Mouse (Mus musculus) forebrain, embryonic 15.5 days (tissue): ENCODE results near the gene Psme1. TPM values are rescaled to one million over a fixed set of nuclear protein-coding genes. Genes with fewer than 3 reads are reported as not detected.

Source experiments
- ATAC-seq: fragments of 200-750 bp; cut with Nextera tagmentation; replicated peaks from 2 replicates; pipeline ENCODE4 v1.8.0; 2017; ENCODE audit warnings: mild to moderate bottlenecking, moderate TSS enrichment, moderate library complexity
- H3K27ac ChIP-seq: fragments of 300-500 bp; sonication (generic); replicated peaks from 2 replicates; pipeline ENCODE4 v1.5.1; 2015; ENCODE audit warnings: mild to moderate bottlenecking, inconsistent platforms
- H3K27me3 ChIP-seq: fragments of 300-500 bp; sonication (generic); 2 replicates; pipeline ENCODE4 v1.6.1; 2015; ENCODE audit warnings: inconsistent platforms
- H3K36me3 ChIP-seq: fragments of 300-500 bp; sonication (generic); 2 replicates; pipeline ENCODE4 v1.6.1; 2015; ENCODE audit warnings: mild to moderate bottlenecking, inconsistent platforms
- H3K4me1 ChIP-seq: fragments of 300-500 bp; sonication (generic); 2 replicates; pipeline ENCODE4 v1.6.1; 2015; ENCODE audit warnings: inconsistent platforms
- H3K4me2 ChIP-seq: fragments of 300-500 bp; sonication (generic); replicated peaks from 2 replicates; pipeline ENCODE4 v1.6.1; 2015; ENCODE audit warnings: mild to moderate bottlenecking, inconsistent platforms
- H3K4me3 ChIP-seq: fragments of 300-500 bp; sonication (generic); 2 replicates; pipeline ENCODE4 v1.5.1; 2015; ENCODE audit warnings: mild to moderate bottlenecking, inconsistent platforms
- H3K9ac ChIP-seq: fragments of 300-500 bp; sonication (generic); replicated peaks from 2 replicates; pipeline ENCODE4 v1.6.1; 2015; ENCODE audit warnings: mild to moderate bottlenecking, inconsistent platforms
- H3K9me3 ChIP-seq: fragments of 300-500 bp; sonication (generic); 2 replicates; pipeline ENCODE4 v1.6.1; 2016; ENCODE audit warnings: inconsistent platforms
- WGBS: fragments of 180-500 bp; shearing (Covaris S2); methylation state at CpG from one replicate; pipeline ENCODE4 v1.1.7; 2015; ENCODE audit warnings: mixed read lengths; 5-methylcytosine and 5-hydroxymethylcytosine counted together
- polyA plus RNA-seq: library from polyadenylated mRNA; unstranded; fragments of >200 nt; fragmentation: Nextera tagmentation; extraction: Ambion mirVana; gene quantifications from 2 replicates; pipeline ENCODE4 v1.2.1, GENCODE M21; 2015

Gene Psme1
- polyA plus RNA-seq, result 187 and 189 TPM in 2 replicates

DNA sequence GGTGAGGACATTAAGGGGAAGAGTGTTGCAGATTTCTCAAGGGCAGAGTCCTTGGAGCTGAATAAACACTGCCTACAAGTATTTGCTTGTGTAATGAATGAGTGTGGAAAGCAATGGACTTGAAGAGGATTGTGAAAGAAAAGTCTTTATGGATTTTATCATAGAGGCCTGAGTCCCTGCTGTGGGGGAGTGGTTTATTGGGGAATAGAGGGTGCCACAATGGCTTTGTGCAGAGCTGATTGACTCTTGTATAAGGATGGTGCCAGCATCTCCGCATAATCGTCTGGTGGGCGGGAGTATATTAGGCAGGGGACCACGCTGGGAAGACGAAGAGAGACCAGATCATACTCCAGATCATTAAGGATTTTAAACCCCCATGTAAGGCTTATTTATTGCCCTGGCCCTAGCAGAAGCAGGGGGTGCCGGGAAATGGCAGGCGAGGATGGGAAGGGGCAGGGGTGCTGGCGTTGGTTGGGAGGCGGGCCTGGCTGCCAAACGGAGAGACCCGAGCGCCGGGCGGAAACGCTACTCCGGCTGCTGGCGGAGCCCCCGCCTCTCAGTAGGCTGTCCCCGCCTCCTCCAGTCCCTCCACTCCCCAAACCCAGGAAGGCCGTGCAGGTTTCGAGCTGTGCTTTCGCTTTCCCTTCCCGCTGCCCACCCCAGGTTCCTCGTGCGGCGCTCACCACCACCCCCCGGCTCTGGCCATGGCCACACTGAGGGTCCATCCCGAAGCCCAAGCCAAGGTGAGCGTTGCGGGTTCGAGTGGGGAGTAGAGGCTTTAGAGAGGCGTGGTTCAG is at the start of gene Psme1:
TSS of gene Psme1 (plus strand) at position 253 of the 797 bp plus-strand sequence.
- ATAC-seq, result peak; percentile 95
- Histone ChIP-seq H3K4me2 (peak within 1 kb of the TSS; percentile 69), H3K4me3 (peak within 1 kb of the TSS; percentile 73), H3K27me3 (no peaks in the 10 kb centered on the region), H3K9ac (peak within 1 kb of the TSS; percentile 92), H3K9me3 (no peaks in the 10 kb centered on the region), H3K4me1 (peaks cover 12% of the 10 kb centered on the region), H3K36me3 (0 out of 2 replicates have a peak, but pooled peaks cover 8% of the 10 kb centered on the region), H3K27ac (peak within 1 kb of the TSS; percentile 92)
- under 1% methylated on average over 32 of the region's 32 CpGs for WGBS

- H3K4me1 ChIP-seq, result peaks cover 13% of the 10 kb centered on the region
- no peak overlapping the region for H3K27ac ChIP-seq
- no peak overlapping the region for H3K4me3 ChIP-seq
- no peaks in the 10 kb centered on the region for H3K36me3 ChIP-seq
- no peak for ATAC-seq
- no peaks in the 10 kb centered on the region for H3K9me3 ChIP-seq
- no peaks in the 10 kb centered on the region for H3K27me3 ChIP-seq
- no peak overlapping the region for H3K4me2 ChIP-seq
- no peak overlapping the region for H3K9ac ChIP-seq
- 54% methylated on average over 6 of the region's 6 CpGs for WGBS
These were observed 41.7 kb upstream of the Psme1 start for GRCm38 (mm10) chr14:55536116-55536745.

DNA sequence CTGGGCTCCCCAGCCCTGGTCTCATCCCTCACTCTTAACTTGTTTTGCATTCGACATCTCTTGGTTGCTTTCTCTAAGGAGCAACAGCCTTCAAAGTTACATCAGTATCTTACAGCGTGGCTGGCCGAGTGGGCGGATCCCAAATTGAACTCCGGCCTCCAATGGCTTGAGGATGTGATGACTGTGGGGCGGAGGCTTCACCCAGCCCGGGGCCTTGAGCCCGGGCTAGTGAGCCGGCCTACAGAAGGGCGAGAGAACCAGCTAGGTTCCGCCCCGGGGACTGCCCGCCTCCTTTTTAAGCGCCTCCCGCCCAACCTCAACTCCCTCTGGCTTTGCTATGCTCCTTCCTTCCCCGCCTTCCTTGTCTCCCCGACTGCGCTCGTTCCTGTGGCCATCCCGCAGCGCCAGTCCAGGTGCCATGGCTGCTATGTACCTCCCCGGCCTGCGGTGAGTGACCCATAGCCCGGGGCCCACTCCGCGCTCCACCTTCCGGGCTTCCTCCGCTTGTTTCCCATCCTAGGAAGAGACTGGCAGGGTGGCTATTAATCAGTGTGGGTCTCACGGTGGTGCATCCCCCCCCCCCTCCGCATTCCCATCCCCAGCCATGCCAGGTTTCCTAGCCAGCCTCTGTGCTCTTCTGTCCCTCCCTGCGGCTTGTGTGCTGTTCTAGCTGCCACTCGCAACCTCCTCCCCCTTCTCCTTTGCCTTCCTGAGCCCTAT is 37.7 kb upstream of the Psme1 start, which contains the start of gene Pck2:
TSS of gene Pck2 (plus strand) at position 200 of the 720 bp plus-strand sequence.
- Histone ChIP-seq H3K9ac (peak within 1 kb of the TSS; percentile 72), H3K36me3 (0 out of 2 replicates have a peak, but pooled peaks cover 3% of the 10 kb centered on the region), H3K27me3 (no peaks in the 10 kb centered on the region), H3K4me3 (peak within 1 kb of the TSS; percentile 58), H3K9me3 (no peaks in the 10 kb centered on the region), H3K27ac (peak within 1 kb of the TSS; percentile 85), H3K4me1 (peaks cover 31% of the 10 kb centered on the region), H3K4me2 (peak within 1 kb of the TSS; percentile 86)
- under 1% methylated on average over 32 of the region's 32 CpGs for WGBS
- peak; percentile 83 for ATAC-seq

DNA sequence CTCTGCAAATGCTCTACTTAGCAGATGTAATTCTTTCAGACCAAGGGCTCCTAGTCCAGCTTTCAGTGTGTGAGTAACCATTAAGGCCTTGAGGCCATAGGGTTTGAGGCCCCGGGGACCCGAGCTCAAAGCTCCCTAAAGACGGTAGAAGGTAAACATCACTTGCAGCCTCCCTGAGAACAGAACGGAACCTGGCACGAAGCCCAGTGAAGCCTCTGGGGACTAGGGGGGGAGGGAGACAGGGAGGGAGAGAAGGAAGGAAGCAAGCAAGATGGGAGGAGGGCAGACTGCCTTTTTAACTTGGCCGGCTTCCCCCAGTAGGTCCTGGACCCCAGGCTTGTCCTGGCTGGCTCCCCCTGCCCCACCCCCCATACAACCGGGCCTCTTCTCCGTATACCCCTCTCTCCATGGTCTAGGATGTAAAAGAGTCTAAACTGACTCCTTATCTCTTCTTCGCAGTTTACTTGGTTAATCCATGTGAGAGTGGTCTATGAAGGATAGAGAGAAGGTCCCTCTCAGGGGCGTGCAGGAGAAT is 37.1 kb upstream of the Psme1 start:
- H3K36me3 ChIP-seq, result 0 out of 2 replicates have a peak, but pooled peaks cover 3% of the 10 kb centered on the region
- WGBS, result 3% methylated on average over 10 of the region's 10 CpGs
- no peaks in the 10 kb centered on the region for H3K9me3 ChIP-seq
- no peaks in the 10 kb centered on the region for H3K27me3 ChIP-seq
- peaks cover 31% of the 10 kb centered on the region for H3K4me1 ChIP-seq
- H3K27ac ChIP-seq, result peak overlapping the region; percentile 85
- H3K4me3 ChIP-seq, result peak overlapping the region; percentile 58
- peak overlapping the region; percentile 72 for H3K9ac ChIP-seq
- H3K4me2 ChIP-seq, result peak overlapping the region; percentile 86
- peak; percentile 65 for ATAC-seq

GRCm38 (mm10) chr14:55542268-55542667 is 35.7 kb upstream of the Psme1 start:
- no peak for ATAC-seq
- H3K9ac ChIP-seq, result no peak overlapping the region
- H3K27me3 ChIP-seq, result no peaks in the 10 kb centered on the region
- 95% methylated on average over 12 of the region's 12 CpGs for WGBS
- no peak overlapping the region for H3K4me2 ChIP-seq
- H3K4me1 ChIP-seq, result peaks cover 31% of the 10 kb centered on the region
- 0 out of 2 replicates have a peak, but pooled peaks cover 3% of the 10 kb centered on the region for H3K36me3 ChIP-seq
- no peaks in the 10 kb centered on the region for H3K9me3 ChIP-seq
- H3K4me3 ChIP-seq, result no peak overlapping the region
- H3K27ac ChIP-seq, result no peak overlapping the region

- ATAC-seq, result no peak
- Histone ChIP-seq H3K4me1 (peaks cover 31% of the 10 kb centered on the region), H3K9me3 (no peaks in the 10 kb centered on the region), H3K36me3 (peaks cover 19% of the 10 kb centered on the region), H3K4me2 (no peak overlapping the region), H3K4me3 (no peak overlapping the region), H3K27ac (no peak overlapping the region), H3K27me3 (no peaks in the 10 kb centered on the region), H3K9ac (no peak overlapping the region)
- WGBS, result 41% methylated on average over 9 of the region's 9 CpGs
These were observed 33.6 kb upstream of the Psme1 start for GRCm38 (mm10) chr14:55544334-55544733.

DNA sequence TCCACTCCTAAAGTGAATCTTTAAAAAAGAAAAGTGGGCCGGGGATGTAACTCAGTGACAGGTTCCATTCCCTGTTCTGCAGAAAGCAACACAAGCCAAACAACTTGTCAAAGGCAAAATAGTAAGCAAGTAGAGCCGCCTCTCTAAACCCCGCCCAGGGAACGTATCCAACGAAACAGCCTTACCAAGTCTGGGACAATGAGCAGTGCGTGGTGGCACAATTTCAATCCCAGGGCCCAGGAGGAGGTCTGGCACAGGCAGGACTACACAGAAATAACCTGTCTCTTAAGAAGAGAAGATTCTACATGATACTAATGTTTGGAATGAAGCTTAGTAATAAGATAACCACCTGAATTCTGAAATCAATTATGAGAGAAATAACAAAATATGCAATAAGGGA is 27.7 kb upstream of the Psme1 start:
- Histone ChIP-seq H3K9me3 (no peaks in the 10 kb centered on the region), H3K4me1 (no peaks in the 10 kb centered on the region), H3K4me2 (no peak overlapping the region), H3K36me3 (peaks cover 18% of the 10 kb centered on the region), H3K27me3 (no peaks in the 10 kb centered on the region), H3K4me3 (no peak overlapping the region), H3K9ac (no peak overlapping the region), H3K27ac (no peak overlapping the region)
- no peak for ATAC-seq
- WGBS, result 73% methylated on average over 6 of the region's 6 CpGs

DNA sequence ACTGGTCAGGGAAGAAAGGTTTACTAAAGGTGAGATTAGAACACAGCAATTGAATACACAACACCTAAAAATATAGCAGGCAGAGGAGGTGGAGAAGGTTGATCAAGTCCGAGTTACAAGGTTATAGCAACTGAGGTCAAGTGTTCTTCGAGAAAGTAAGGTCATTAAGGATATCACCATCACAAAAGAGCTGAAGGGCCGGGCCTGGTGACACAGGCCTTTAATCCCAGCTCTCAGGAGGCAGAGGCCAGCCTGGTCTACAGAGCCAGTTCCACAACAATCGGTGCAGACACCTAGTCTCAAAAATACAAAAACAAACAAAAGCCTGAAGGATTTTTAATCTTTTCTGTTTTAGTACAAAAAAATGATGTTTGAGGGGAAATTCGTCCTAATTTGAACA is 26.6 kb upstream of the Psme1 start:
- Histone ChIP-seq H3K9me3 (no peaks in the 10 kb centered on the region), H3K27ac (no peak overlapping the region), H3K4me3 (no peak overlapping the region), H3K9ac (no peak overlapping the region), H3K36me3 (peaks cover 18% of the 10 kb centered on the region), H3K27me3 (no peaks in the 10 kb centered on the region), H3K4me1 (no peaks in the 10 kb centered on the region), H3K4me2 (no peak overlapping the region)
- no peak for ATAC-seq
- WGBS, result 68% methylated on average over 5 of the region's 5 CpGs

DNA sequence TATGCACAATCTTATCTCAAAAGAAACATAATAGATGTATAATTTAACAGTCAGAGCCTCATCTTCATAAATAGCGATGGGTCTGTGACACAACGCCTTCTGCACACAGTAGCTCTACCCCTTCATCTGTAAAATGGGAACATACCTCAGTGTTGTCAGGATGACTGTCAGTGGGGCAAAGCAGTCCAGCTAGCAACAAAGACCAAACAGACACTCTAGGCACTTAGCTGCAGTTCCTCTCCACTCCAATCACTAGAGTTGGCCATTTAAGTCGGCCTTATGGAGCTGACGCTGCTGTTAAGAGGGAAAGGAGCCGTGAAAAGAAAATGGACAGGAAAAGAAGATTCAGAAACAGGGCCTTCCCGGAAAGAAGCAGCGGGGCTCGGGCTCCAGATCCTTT is 26.1 kb upstream of the Psme1 start:
- Histone ChIP-seq H3K4me2 (no peak overlapping the region), H3K27ac (no peak overlapping the region), H3K27me3 (no peaks in the 10 kb centered on the region), H3K9me3 (no peaks in the 10 kb centered on the region), H3K4me3 (no peak overlapping the region), H3K9ac (no peak overlapping the region), H3K4me1 (no peaks in the 10 kb centered on the region), H3K36me3 (peaks cover 18% of the 10 kb centered on the region)
- 87% methylated on average over 8 of the region's 8 CpGs for WGBS
- no peak for ATAC-seq

DNA sequence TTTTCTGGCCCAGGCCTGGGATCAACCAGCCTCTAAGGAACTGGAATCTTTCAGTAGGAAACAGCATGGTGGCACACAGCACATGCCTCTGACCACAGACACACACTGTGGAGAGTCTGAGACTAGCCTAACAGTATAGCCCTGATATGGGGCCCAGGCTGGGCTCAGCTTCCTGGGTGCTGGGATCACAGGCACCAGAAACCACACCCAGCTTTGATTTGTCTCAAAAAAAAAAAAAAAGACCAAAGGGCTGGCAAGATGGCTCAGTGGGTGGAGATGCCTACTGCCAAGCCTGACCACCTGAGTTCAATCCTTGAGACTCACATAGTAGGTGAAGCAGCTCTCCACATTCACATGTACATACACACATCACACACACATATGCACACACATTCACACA is 23.3 kb upstream of the Psme1 start:
- no peak overlapping the region for H3K9ac ChIP-seq
- H3K9me3 ChIP-seq, result no peaks in the 10 kb centered on the region
- ATAC-seq, result no peak

DNA sequence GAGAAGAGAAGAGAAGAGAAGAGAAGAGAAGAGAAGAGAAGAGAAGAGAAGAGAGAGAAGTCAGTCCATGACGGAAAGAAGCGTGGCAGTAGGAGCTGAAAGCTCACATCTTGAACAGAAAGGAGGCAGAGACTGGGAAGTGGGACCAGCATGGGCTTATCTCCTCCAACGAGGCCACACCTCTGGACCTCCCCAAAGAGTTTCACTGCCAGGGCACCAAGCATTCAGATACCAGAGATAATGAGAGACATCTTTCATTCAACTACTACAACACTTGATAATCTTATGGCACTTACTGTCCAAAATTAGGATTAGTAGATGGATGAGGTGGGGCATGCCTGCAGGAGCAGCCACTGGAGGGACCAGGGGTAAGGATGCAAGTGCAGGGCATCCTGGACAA is 22.1 kb upstream of the Psme1 start:
- H3K27ac ChIP-seq, result no peak overlapping the region
- H3K27me3 ChIP-seq, result no peaks in the 10 kb centered on the region
- no peak overlapping the region for H3K4me3 ChIP-seq
- no peak overlapping the region for H3K4me2 ChIP-seq
- H3K36me3 ChIP-seq, result no peaks in the 10 kb centered on the region
- ATAC-seq, result no peak
- no peak overlapping the region for H3K9ac ChIP-seq
- 91% methylated on average over 3 of the region's 3 CpGs for WGBS
- H3K9me3 ChIP-seq, result no peaks in the 10 kb centered on the region
- peaks cover 7% of the 10 kb centered on the region for H3K4me1 ChIP-seq

More for the DNA sequence above, 23.3 kb upstream of the Psme1 start:
- Histone ChIP-seq H3K4me2 (no peak overlapping the region), H3K4me3 (no peak overlapping the region), H3K27me3 (no peaks in the 10 kb centered on the region), H3K27ac (no peak overlapping the region), H3K4me1 (peaks cover 7% of the 10 kb centered on the region), H3K36me3 (no peaks in the 10 kb centered on the region; the same call in 1 of the 2 replicates)

DNA sequence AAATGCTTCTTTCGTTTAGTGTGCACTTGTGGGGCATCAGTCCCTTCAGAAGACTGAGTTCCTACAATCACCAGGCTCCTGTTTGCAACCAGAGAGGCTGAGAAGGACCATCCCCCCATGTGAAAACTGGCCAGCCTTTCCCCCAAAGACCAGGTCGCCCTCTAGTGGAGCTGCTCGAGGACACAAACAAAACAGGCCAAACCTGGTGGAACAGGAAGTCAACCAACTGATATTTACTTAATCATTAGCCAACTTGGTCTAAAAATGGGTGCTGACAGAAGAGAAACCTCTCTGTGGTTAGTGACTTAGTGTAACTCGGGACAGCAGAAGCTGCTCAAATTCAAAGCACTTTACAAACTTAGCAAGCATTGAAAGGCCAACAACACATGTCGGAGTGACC is 20.9 kb upstream of the Psme1 start:
- no peak overlapping the region for H3K4me2 ChIP-seq
- no peak overlapping the region for H3K27ac ChIP-seq
- 29% methylated on average over 5 of the region's 5 CpGs for WGBS
- no peak overlapping the region for H3K9ac ChIP-seq
- no peaks in the 10 kb centered on the region for H3K9me3 ChIP-seq
- H3K4me1 ChIP-seq, result peaks cover 18% of the 10 kb centered on the region
- H3K27me3 ChIP-seq, result no peaks in the 10 kb centered on the region
- H3K36me3 ChIP-seq, result no peaks in the 10 kb centered on the region
- H3K4me3 ChIP-seq, result no peak overlapping the region
- no peak for ATAC-seq
